Mouse (Mus musculus) heart, adult 2 months (tissue): ENCODE results near the gene Ofd1.

ENCODE experiments used
- CTCF ChIP-seq: fragments of 200-600 bp; IDR thresholded peaks from 2 replicates; pipeline ENCODE4 v1.8.1; 2022; ENCODE audit warnings: antibody characterized with exemption, mild to moderate bottlenecking, moderate library complexity
- POLR2A ChIP-seq: fragments of 200-500 bp; IDR thresholded peaks from 2 replicates; pipeline ENCODE4 v1.6.1; 2011; ENCODE audit warnings: mild to moderate bottlenecking, low read depth, low read length, control low read depth; ENCODE audit not compliant: insufficient read depth

DNA sequence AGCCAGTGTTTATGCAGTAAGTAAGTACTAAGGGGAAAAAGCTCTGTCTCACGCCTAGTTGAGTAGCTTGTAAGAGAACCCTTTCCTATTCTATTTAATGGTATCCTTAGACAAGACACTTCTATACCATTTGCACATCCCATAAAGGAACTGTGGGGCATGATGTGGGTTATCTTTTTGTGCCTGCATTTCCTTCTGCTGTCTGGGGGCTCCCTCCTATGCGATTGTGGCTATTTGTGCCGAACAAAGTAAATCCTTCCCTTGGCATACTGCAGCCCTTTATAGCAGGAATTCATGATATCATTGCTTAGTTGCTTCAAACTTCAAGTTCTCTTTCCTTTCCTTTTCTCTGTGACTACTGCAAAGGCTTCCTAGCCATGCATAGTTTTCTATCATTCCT lies 4.0 kb upstream of the Ofd1 start:
- TF ChIP-seq CTCF (no peak), POLR2A (no peak)
